Mouse (Mus musculus): ENCODE data around the gene Pdcd1lg2. TPM values are rescaled to one million over a fixed set of nuclear protein-coding genes. Genes with fewer than 3 reads are reported as not detected.

The Pdcd1lg2 gene
- polyA plus RNA-seq, 1 experiment from 2014 or later: not detected

- Histone ChIP-seq H3K9me3 (ENCODE audit: low read length) (no peaks in the 10 kb centered on the region), H3K27ac (ENCODE audit: low read length) (no peak overlapping the region), H3K27me3 (ENCODE audit: insufficient read depth, low read length) (no peaks in the 10 kb centered on the region), H3K4me2 (replicated peaks; ENCODE audit: low read depth, low read length) (no peak overlapping the region), H3K9ac (replicated peaks; ENCODE audit: low read length) (no peak overlapping the region), H3K4me1 (ENCODE audit: insufficient read depth, low read length) (0 out of 2 replicates have a peak, but pooled peaks cover 10% of the 10 kb centered on the region), H3K4me3 (ENCODE audit: low read length) (no peak overlapping the region), H3K36me3 (ENCODE audit: insufficient read depth, low read length) (no peaks in the 10 kb centered on the region)
- 88% methylated on average over 5 of the region's 5 CpGs for WGBS
- ATAC-seq (ENCODE audit: low FRiP score, low TSS enrichment): no peak
These were observed 62.2 kb downstream of the Pdcd1lg2 start for GRCm38 (mm10) chr19:29472946-29473345.

DNA sequence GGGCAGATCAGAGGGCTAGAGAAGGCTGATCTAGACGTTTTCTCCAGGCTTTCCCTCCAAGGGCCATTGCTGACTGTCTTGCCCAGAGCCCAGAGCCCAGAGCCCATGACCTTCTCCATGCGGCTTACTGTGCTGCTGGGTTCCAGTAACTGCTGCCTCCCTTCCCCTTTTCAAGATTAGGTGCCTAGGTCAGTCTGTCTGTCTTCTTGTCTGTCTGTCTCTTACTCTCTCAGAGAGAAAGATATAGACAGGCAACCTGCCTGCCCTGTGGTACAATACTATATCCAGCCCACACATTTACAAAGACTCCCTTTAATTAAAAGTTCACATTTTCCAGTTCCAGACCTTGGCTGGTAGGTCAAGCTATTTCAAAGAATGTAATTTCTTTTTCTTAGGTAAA is 64.1 kb downstream of the Pdcd1lg2 start:
- no peaks in the 10 kb centered on the region for H3K36me3 ChIP-seq (ENCODE audit: insufficient read depth, low read length)
- H3K27me3 ChIP-seq (ENCODE audit: insufficient read depth, low read length): no peaks in the 10 kb centered on the region
- no peak overlapping the region for H3K9ac ChIP-seq (replicated peaks; ENCODE audit: low read length)
- H3K4me1 ChIP-seq (ENCODE audit: insufficient read depth, low read length): 0 out of 2 replicates have a peak, but pooled peaks cover 10% of the 10 kb centered on the region
- no peaks in the 10 kb centered on the region for H3K9me3 ChIP-seq (ENCODE audit: low read length)
- ATAC-seq (ENCODE audit: low FRiP score, low TSS enrichment): no peak
- 51% methylated on average over 2 of the region's 2 CpGs for WGBS
- no peak overlapping the region for H3K4me2 ChIP-seq (replicated peaks; ENCODE audit: low read depth, low read length)
- H3K27ac ChIP-seq (ENCODE audit: low read length): no peak overlapping the region
- no peak overlapping the region for H3K4me3 ChIP-seq (ENCODE audit: low read length)

- no peaks in the 10 kb centered on the region for H3K9me3 ChIP-seq (ENCODE audit: low read length)
- H3K4me2 ChIP-seq (replicated peaks; ENCODE audit: low read depth, low read length): no peak overlapping the region
- H3K9ac ChIP-seq (replicated peaks; ENCODE audit: low read length): no peak overlapping the region
- no peak overlapping the region for H3K4me3 ChIP-seq (ENCODE audit: low read length)
- ATAC-seq (ENCODE audit: low FRiP score, low TSS enrichment): no peak
- 0 out of 2 replicates have a peak, but pooled peaks cover 7% of the 10 kb centered on the region for H3K4me1 ChIP-seq (ENCODE audit: insufficient read depth, low read length)
- no peaks in the 10 kb centered on the region for H3K36me3 ChIP-seq (ENCODE audit: insufficient read depth, low read length)
- H3K27me3 ChIP-seq (ENCODE audit: insufficient read depth, low read length): no peaks in the 10 kb centered on the region
- WGBS: 75% methylated on average over 4 of the region's 4 CpGs
- H3K27ac ChIP-seq (ENCODE audit: low read length): no peak overlapping the region
These were observed 64.5 kb downstream of the Pdcd1lg2 start for GRCm38 (mm10) chr19:29475210-29475620.

DNA sequence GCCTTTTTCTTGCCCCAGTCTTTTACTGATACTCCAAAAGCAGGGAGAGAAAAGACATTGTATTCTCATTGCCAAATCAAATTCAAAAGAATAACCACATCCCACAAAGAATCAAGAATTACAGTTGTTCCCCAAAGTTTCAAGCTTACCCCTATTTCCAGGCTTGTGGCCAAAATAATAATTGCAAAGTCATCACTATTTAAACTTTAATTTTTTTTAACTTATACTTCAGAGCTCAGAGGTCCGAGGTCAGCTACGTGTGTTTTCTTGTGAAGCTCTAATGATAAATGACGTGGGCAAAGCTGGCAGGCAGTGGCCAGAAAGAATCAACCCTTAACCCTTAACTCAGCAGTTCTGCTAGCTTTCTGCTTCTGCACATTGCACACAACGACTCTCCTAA is 67.9 kb downstream of the Pdcd1lg2 start:
- Histone ChIP-seq H3K9ac (replicated peaks; ENCODE audit: low read length) (no peak overlapping the region), H3K9me3 (ENCODE audit: low read length) (no peaks in the 10 kb centered on the region), H3K4me1 (ENCODE audit: insufficient read depth, low read length) (no peaks in the 10 kb centered on the region), H3K4me2 (replicated peaks; ENCODE audit: low read depth, low read length) (no peak overlapping the region), H3K27ac (ENCODE audit: low read length) (no peak overlapping the region), H3K4me3 (ENCODE audit: low read length) (no peak overlapping the region), H3K36me3 (ENCODE audit: insufficient read depth, low read length) (no peaks in the 10 kb centered on the region), H3K27me3 (ENCODE audit: insufficient read depth, low read length) (no peaks in the 10 kb centered on the region)
- WGBS: 12% methylated on average over 4 of the region's 4 CpGs
- no peak for ATAC-seq (ENCODE audit: low FRiP score, low TSS enrichment)

- WGBS: 80% methylated on average over 6 of the region's 6 CpGs
- no peak overlapping the region for H3K4me2 ChIP-seq (replicated peaks; ENCODE audit: low read depth, low read length)
- H3K4me3 ChIP-seq (ENCODE audit: low read length): no peak overlapping the region
- no peaks in the 10 kb centered on the region for H3K36me3 ChIP-seq (ENCODE audit: insufficient read depth, low read length)
- H3K27ac ChIP-seq (ENCODE audit: low read length): no peak overlapping the region
- no peaks in the 10 kb centered on the region for H3K9me3 ChIP-seq (ENCODE audit: low read length)
- H3K9ac ChIP-seq (replicated peaks; ENCODE audit: low read length): no peak overlapping the region
- no peaks in the 10 kb centered on the region for H3K4me1 ChIP-seq (ENCODE audit: insufficient read depth, low read length)
- H3K27me3 ChIP-seq (ENCODE audit: insufficient read depth, low read length): no peaks in the 10 kb centered on the region
- no peak for ATAC-seq (ENCODE audit: low FRiP score, low TSS enrichment)
These were observed 70.9 kb downstream of the Pdcd1lg2 start for GRCm38 (mm10) chr19:29481578-29481977.

- ATAC-seq (ENCODE audit: low FRiP score, low TSS enrichment): no peak
- H3K4me2 ChIP-seq (replicated peaks; ENCODE audit: low read depth, low read length): no peak overlapping the region
- no peak overlapping the region for H3K27ac ChIP-seq (ENCODE audit: low read length)
- H3K9me3 ChIP-seq (ENCODE audit: low read length): no peaks in the 10 kb centered on the region
- H3K9ac ChIP-seq (replicated peaks; ENCODE audit: low read length): no peak overlapping the region
- 80% methylated on average over 5 of the region's 5 CpGs for WGBS
- no peak overlapping the region for H3K4me3 ChIP-seq (ENCODE audit: low read length)
- no peaks in the 10 kb centered on the region for H3K4me1 ChIP-seq (ENCODE audit: insufficient read depth, low read length)
- H3K27me3 ChIP-seq (ENCODE audit: insufficient read depth, low read length): no peaks in the 10 kb centered on the region
- H3K36me3 ChIP-seq (ENCODE audit: insufficient read depth, low read length): no peaks in the 10 kb centered on the region
These were observed 71.4 kb downstream of the Pdcd1lg2 start for GRCm38 (mm10) chr19:29482148-29482547.

DNA sequence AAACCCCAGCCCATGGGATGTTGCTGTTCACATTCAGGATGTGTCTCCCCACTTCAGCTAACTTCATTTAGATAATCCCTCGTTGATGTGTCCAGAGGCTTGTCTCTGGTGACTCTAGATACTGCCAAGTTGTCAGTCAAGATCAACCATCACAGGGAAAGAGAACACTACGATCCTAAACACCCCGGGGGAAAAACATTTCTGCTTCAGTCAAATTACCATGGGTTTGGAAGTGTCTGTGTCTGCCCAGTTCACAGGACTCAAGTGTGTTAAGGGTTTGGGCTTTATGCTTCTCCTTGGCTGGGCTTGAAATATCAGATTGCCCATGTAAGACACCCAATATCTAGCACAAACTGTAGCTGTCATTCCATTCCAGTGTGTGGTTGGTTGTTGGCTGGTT is 71.9 kb downstream of the Pdcd1lg2 start:
- Histone ChIP-seq H3K4me2 (replicated peaks; ENCODE audit: low read depth, low read length) (no peak overlapping the region), H3K27ac (ENCODE audit: low read length) (no peak overlapping the region), H3K9ac (replicated peaks; ENCODE audit: low read length) (no peak overlapping the region), H3K9me3 (ENCODE audit: low read length) (no peaks in the 10 kb centered on the region), H3K4me3 (ENCODE audit: low read length) (no peak overlapping the region), H3K4me1 (ENCODE audit: insufficient read depth, low read length) (no peaks in the 10 kb centered on the region), H3K36me3 (ENCODE audit: insufficient read depth, low read length) (no peaks in the 10 kb centered on the region), H3K27me3 (ENCODE audit: insufficient read depth, low read length) (no peaks in the 10 kb centered on the region)
- 65% methylated on average over 3 of the region's 3 CpGs for WGBS
- no peak for ATAC-seq (ENCODE audit: low FRiP score, low TSS enrichment)

DNA sequence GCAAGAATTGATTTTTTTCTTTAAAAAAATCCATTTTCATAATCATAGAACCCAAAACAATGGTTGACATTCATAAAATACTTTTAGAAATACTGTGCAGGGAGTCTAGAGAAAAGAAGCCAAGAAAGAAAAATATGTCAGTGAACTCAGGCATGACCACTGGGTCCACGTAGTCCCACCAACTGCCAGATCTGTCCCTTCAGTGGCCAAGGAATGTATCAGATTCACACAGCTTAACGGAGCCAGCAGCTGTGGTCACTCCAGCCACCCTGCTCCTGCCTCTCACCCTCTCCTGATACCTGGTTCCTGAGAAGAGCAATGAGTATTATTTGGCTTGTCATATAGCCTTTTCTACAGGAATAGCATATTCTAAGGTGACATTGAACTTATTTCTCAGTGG is 72.7 kb downstream of the Pdcd1lg2 start:
- no peak overlapping the region for H3K4me3 ChIP-seq (ENCODE audit: low read length)
- no peaks in the 10 kb centered on the region for H3K4me1 ChIP-seq (ENCODE audit: insufficient read depth, low read length)
- no peak for ATAC-seq (ENCODE audit: low FRiP score, low TSS enrichment)
- no peaks in the 10 kb centered on the region for H3K27me3 ChIP-seq (ENCODE audit: insufficient read depth, low read length)
- H3K9me3 ChIP-seq (ENCODE audit: low read length): no peaks in the 10 kb centered on the region
- no peaks in the 10 kb centered on the region for H3K36me3 ChIP-seq (ENCODE audit: insufficient read depth, low read length)
- no peak overlapping the region for H3K4me2 ChIP-seq (replicated peaks; ENCODE audit: low read depth, low read length)
- no peak overlapping the region for H3K9ac ChIP-seq (replicated peaks; ENCODE audit: low read length)
- WGBS: 23% methylated on average over 2 of the region's 2 CpGs
- no peak overlapping the region for H3K27ac ChIP-seq (ENCODE audit: low read length)

DNA sequence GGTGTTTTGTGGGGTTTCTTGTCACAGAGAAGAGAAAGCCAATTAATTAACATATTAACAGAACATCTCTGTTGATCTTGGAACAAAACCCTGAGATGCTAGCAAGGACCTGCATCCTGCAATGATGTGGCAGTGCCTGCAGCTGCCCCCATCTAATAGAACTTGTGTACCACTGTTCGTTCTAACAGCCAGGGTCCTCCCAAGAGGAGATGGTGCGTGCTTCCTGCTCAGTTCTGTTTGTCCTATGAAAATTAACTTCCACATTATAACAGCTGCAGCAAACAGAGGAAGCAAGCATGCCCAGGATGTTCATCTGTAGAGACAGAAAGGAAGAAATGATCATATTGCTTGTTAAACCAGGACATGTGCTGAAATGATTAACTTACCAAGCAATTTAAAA is 73.8 kb downstream of the Pdcd1lg2 start:
- ATAC-seq (ENCODE audit: low FRiP score, low TSS enrichment): no peak
- no peak overlapping the region for H3K27ac ChIP-seq (ENCODE audit: low read length)

GRCm38 (mm10) chr19:29485257-29485948 is 74.7 kb downstream of the Pdcd1lg2 start:
- no peaks in the 10 kb centered on the region for H3K36me3 ChIP-seq (ENCODE audit: insufficient read depth, low read length)
- no peaks in the 10 kb centered on the region for H3K9me3 ChIP-seq (ENCODE audit: low read length)
- H3K4me1 ChIP-seq (ENCODE audit: insufficient read depth, low read length): peaks cover 4% of the 10 kb centered on the region; the same call in 1 of the 2 replicates
- H3K27me3 ChIP-seq (ENCODE audit: insufficient read depth, low read length): no peaks in the 10 kb centered on the region
- no peak overlapping the region for H3K4me2 ChIP-seq (replicated peaks; ENCODE audit: low read depth, low read length)
- 98% methylated on average over 3 of the region's 3 CpGs for WGBS
- H3K27ac ChIP-seq (ENCODE audit: low read length): no peak overlapping the region
- no peak for ATAC-seq (ENCODE audit: low FRiP score, low TSS enrichment)
- H3K9ac ChIP-seq (replicated peaks; ENCODE audit: low read length): no peak overlapping the region
- no peak overlapping the region for H3K4me3 ChIP-seq (ENCODE audit: low read length)

More for the DNA sequence above, 73.8 kb downstream of the Pdcd1lg2 start:
- no peak overlapping the region for H3K4me2 ChIP-seq (replicated peaks; ENCODE audit: low read depth, low read length)
- 56% methylated on average over 2 of the region's 2 CpGs for WGBS
- H3K27me3 ChIP-seq (ENCODE audit: insufficient read depth, low read length): no peaks in the 10 kb centered on the region
- no peak overlapping the region for H3K9ac ChIP-seq (replicated peaks; ENCODE audit: low read length)
- H3K4me1 ChIP-seq (ENCODE audit: insufficient read depth, low read length): peaks cover 4% of the 10 kb centered on the region; the same call in 1 of the 2 replicates
- no peak overlapping the region for H3K4me3 ChIP-seq (ENCODE audit: low read length)
- H3K9me3 ChIP-seq (ENCODE audit: low read length): no peaks in the 10 kb centered on the region
- no peaks in the 10 kb centered on the region for H3K36me3 ChIP-seq (ENCODE audit: insufficient read depth, low read length)

All from kidney, embryonic 16.5 days (tissue).